Mouse (Mus musculus): ENCODE data around the gene Vgll4. TPM values are rescaled to one million over a fixed set of nuclear protein-coding genes. Genes with fewer than 3 reads are reported as not detected.
A peak's percentile ranks its signal among the peaks of the same experiment; 100 is the strongest.

Gene Vgll4
- polyA plus RNA-seq, 1 experiment, result 38.4 TPM

DNA sequence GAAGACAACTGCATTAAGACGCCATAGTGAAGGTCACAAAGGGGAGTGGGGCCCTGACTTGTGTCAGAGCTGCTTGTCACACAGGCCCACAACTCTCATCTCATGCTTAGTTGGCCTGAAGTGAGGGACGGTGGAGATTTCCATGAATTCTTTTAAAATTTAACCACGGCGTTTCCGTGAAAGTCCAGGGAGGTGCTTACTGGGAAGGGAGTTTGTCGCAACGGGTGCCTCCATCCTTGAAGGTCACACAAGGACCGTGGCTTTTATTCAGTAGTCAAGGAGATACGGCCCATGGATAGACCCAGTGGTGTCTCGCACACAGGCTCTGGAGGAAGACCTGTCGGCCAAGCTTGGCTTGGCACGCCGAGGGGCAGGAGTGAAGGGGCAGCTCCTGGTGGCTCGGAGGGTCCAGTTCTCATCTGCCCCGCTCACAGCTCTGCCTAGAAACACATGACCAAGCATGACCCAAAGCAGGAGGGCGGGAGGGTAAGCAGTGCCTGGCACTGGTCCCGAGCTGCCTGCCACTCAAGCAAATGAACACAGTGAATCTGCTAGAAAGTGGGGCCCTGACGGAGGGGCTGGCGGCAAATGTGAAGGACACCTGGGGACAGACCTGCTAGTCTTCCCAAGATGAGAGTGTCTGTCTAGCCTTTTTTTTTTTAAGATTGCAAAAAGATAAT lies 90.8 kb downstream of the Vgll4 start:
- H3K36me3 ChIP-seq (ENCODE audit: control insufficient read depth, insufficient read depth, low read length), result no peaks in the 10 kb centered on the region
- H3K4me1 ChIP-seq (ENCODE audit: control insufficient read depth, insufficient read depth, low read length), result peaks cover 15% of the 10 kb centered on the region
- H3K4me3 ChIP-seq (ENCODE audit: control insufficient read depth, low read depth, low read length), result no peak overlapping the region
- no peak for TF ChIP-seq POLR2A (IDR thresholded peaks at IDR 0.05; ENCODE audit: control insufficient read depth, low read depth, low read length)
- TF ChIP-seq CTCF (IDR thresholded peaks at IDR 0.05; ENCODE audit: control insufficient read depth, insufficient read depth, insufficient replicate concordance, low read depth, low read length), result no peak
- H3K27me3 ChIP-seq (ENCODE audit: control insufficient read depth, insufficient read depth, low read length), result no peaks in the 10 kb centered on the region
- no peak overlapping the region for H3K27ac ChIP-seq (ENCODE audit: control insufficient read depth, insufficient read depth, low read depth, low read length)

- H3K27me3 ChIP-seq (ENCODE audit: control insufficient read depth, insufficient read depth, low read length), result no peaks in the 10 kb centered on the region
- TF ChIP-seq POLR2A (IDR thresholded peaks at IDR 0.05; ENCODE audit: control insufficient read depth, low read depth, low read length) (no peak), CTCF (IDR thresholded peaks at IDR 0.05; ENCODE audit: control insufficient read depth, insufficient read depth, insufficient replicate concordance, low read depth, low read length) (no peak)
- H3K4me1 ChIP-seq (ENCODE audit: control insufficient read depth, insufficient read depth, low read length), result peaks cover 13% of the 10 kb centered on the region
- H3K36me3 ChIP-seq (ENCODE audit: control insufficient read depth, insufficient read depth, low read length), result no peaks in the 10 kb centered on the region
- H3K27ac ChIP-seq (ENCODE audit: control insufficient read depth, insufficient read depth, low read depth, low read length), result no peak overlapping the region
- H3K4me3 ChIP-seq (ENCODE audit: control insufficient read depth, low read depth, low read length), result no peak overlapping the region
Measured at GRCm38 (mm10) chr6:114876546-114876945, 93.2 kb downstream of the Vgll4 start.

DNA sequence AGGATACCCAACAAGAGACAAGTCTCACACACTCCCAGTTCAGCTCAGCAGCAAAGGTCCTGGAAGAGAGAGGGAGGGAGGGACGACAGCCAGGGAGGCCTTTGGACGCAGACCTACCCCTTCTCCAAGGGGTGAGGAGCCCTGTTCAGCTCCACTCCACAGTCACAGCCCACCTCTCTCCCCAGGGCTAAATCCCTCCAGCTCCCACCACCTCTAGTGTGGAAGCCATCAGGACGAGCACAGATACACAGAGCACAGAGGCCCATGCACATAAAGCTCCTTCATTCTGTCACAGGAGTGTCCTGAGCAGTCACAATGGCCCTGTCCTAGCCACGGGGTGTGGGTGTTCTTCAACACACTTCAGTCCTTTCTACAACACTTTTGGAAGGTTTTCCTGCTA lies 93.8 kb downstream of the Vgll4 start:
- no peaks in the 10 kb centered on the region for H3K36me3 ChIP-seq (ENCODE audit: control insufficient read depth, insufficient read depth, low read length)
- TF ChIP-seq CTCF (IDR thresholded peaks at IDR 0.05; ENCODE audit: control insufficient read depth, insufficient read depth, insufficient replicate concordance, low read depth, low read length) (no peak), POLR2A (IDR thresholded peaks at IDR 0.05; ENCODE audit: control insufficient read depth, low read depth, low read length) (no peak)
- H3K27me3 ChIP-seq (ENCODE audit: control insufficient read depth, insufficient read depth, low read length), result no peaks in the 10 kb centered on the region
- H3K27ac ChIP-seq (ENCODE audit: control insufficient read depth, insufficient read depth, low read depth, low read length), result no peak overlapping the region
- no peak overlapping the region for H3K4me3 ChIP-seq (ENCODE audit: control insufficient read depth, low read depth, low read length)
- H3K4me1 ChIP-seq (ENCODE audit: control insufficient read depth, insufficient read depth, low read length), result peaks cover 13% of the 10 kb centered on the region

- H3K27me3 ChIP-seq (ENCODE audit: control insufficient read depth, insufficient read depth, low read length), result no peaks in the 10 kb centered on the region
- TF ChIP-seq CTCF (IDR thresholded peaks at IDR 0.05; ENCODE audit: control insufficient read depth, insufficient read depth, insufficient replicate concordance, low read depth, low read length) (no peak), POLR2A (IDR thresholded peaks at IDR 0.05; ENCODE audit: control insufficient read depth, low read depth, low read length) (no peak)
- peak overlapping the region; percentile 84 for H3K27ac ChIP-seq (ENCODE audit: control insufficient read depth, insufficient read depth, low read depth, low read length)
- no peaks in the 10 kb centered on the region for H3K36me3 ChIP-seq (ENCODE audit: control insufficient read depth, insufficient read depth, low read length)
- peaks cover 13% of the 10 kb centered on the region for H3K4me1 ChIP-seq (ENCODE audit: control insufficient read depth, insufficient read depth, low read length)
- H3K4me3 ChIP-seq (ENCODE audit: control insufficient read depth, low read depth, low read length), result peak overlapping the region; percentile 60
Measured at GRCm38 (mm10) chr6:114875018-114875558, 94.7 kb downstream of the Vgll4 start.

- no peaks in the 10 kb centered on the region for H3K27me3 ChIP-seq (ENCODE audit: control insufficient read depth, insufficient read depth, low read length)
- H3K4me3 ChIP-seq (ENCODE audit: control insufficient read depth, low read depth, low read length), result peak overlapping the region; percentile 60
- H3K4me1 ChIP-seq (ENCODE audit: control insufficient read depth, insufficient read depth, low read length), result peaks cover 13% of the 10 kb centered on the region
- no peaks in the 10 kb centered on the region for H3K36me3 ChIP-seq (ENCODE audit: control insufficient read depth, insufficient read depth, low read length)
- no peak for TF ChIP-seq POLR2A (IDR thresholded peaks at IDR 0.05; ENCODE audit: control insufficient read depth, low read depth, low read length)
- no peak for TF ChIP-seq CTCF (IDR thresholded peaks at IDR 0.05; ENCODE audit: control insufficient read depth, insufficient read depth, insufficient replicate concordance, low read depth, low read length)
- peak overlapping the region; percentile 84 for H3K27ac ChIP-seq (ENCODE audit: control insufficient read depth, insufficient read depth, low read depth, low read length)
Measured at GRCm38 (mm10) chr6:114874138-114874928, 95.5 kb downstream of the Vgll4 start.

GRCm38 (mm10) chr6:114873808-114874137 lies 96.0 kb downstream of the Vgll4 start:
- Histone ChIP-seq H3K4me3 (ENCODE audit: control insufficient read depth, low read depth, low read length) (no peak overlapping the region), H3K27ac (ENCODE audit: control insufficient read depth, insufficient read depth, low read depth, low read length) (peak overlapping the region; percentile 37; the same call in 1 of the 2 replicates)
- no peak for TF ChIP-seq POLR2A (IDR thresholded peaks at IDR 0.05; ENCODE audit: control insufficient read depth, low read depth, low read length)

DNA sequence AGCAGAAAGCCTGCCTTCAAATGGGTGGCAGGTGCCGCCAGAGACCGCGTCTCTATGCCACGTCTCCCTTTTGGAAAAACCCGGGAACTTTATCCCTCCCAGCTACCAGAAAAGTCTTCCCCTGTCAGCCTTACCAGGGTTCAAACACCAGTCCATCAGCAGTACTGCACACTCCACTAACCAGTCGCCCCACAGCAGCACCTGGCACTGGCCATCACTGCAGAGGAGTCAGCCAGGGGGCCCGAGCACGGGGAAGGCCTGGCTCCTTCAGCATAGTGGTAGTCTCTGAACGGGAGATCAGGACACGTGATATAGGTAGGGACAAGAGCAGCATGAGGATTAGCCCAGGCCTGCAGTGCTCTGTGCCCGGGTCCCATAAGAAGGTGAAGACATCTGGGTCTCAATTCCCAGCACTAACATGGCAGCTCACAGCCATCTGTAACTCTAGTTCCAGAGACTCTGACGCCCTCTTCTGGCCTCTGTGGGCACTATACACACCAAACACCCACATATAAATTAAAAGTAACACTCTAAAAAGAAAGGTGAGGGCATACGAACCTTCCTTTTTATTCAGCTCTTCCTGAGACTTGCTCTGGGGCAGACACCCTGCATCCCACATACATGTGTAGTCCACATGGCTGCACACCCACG lies 98.7 kb downstream of the Vgll4 start:
- no peak for TF ChIP-seq CTCF (IDR thresholded peaks at IDR 0.05; ENCODE audit: control insufficient read depth, insufficient read depth, insufficient replicate concordance, low read depth, low read length)
- no peak for TF ChIP-seq POLR2A (IDR thresholded peaks at IDR 0.05; ENCODE audit: control insufficient read depth, low read depth, low read length)
- Histone ChIP-seq H3K4me3 (ENCODE audit: control insufficient read depth, low read depth, low read length) (no peak overlapping the region), H3K4me1 (ENCODE audit: control insufficient read depth, insufficient read depth, low read length) (peaks cover 13% of the 10 kb centered on the region), H3K27me3 (ENCODE audit: control insufficient read depth, insufficient read depth, low read length) (no peaks in the 10 kb centered on the region), H3K36me3 (ENCODE audit: control insufficient read depth, insufficient read depth, low read length) (no peaks in the 10 kb centered on the region), H3K27ac (ENCODE audit: control insufficient read depth, insufficient read depth, low read depth, low read length) (no peak overlapping the region)

More at GRCm38 (mm10) chr6:114873808-114874137, 96.0 kb downstream of the Vgll4 start:
- Histone ChIP-seq H3K4me1 (ENCODE audit: control insufficient read depth, insufficient read depth, low read length) (peaks cover 13% of the 10 kb centered on the region), H3K27me3 (ENCODE audit: control insufficient read depth, insufficient read depth, low read length) (no peaks in the 10 kb centered on the region), H3K36me3 (ENCODE audit: control insufficient read depth, insufficient read depth, low read length) (no peaks in the 10 kb centered on the region)

All from testis, adult 2 months (tissue).